ENCODE assay signal across 11 mouse cellular contexts in genomic region chr3:17788778-17789299, GRCm38 (mm10).
DNase-seq lines count a peak whose midpoint lies in the region; ATAC-seq and TF ChIP-seq lines count a peak whose summit lies in the region.
"Had no signal": no experiment of that assay in that cellular context is flagged by ENCODE, and none has a peak within 500 bp of the region (broad histone marks: within the 10 kb centered on the region; RNA-seq: fewer than 3 reads in every experiment).

No protein-coding gene starts in this region.

- peaks cover 86% of the 10 kb centered on the region for H3K27me3 ChIP-seq in forebrain, embryonic 10.5 days (ENCODE audit: poor library complexity, severe bottlenecking)
- H3K27me3 ChIP-seq in hindbrain, embryonic 13.5 days, result no peaks in the 10 kb centered on the region
- H3K27me3 ChIP-seq in midbrain, embryonic 16.5 days (ENCODE audit: control insufficient read depth, insufficient read depth, low read depth, low read length), result no peaks in the 10 kb centered on the region
- H3K27me3 ChIP-seq: CH12.LX had no signal

- no peak for ATAC-seq in hindbrain, embryonic 13.5 days (ENCODE audit: low FRiP score)
- ATAC-seq in midbrain, embryonic 16.5 days, result no peak
- no peak for ATAC-seq in megakaryocyte-erythroid progenitor cell, adult 5-6 weeks (replicated peaks; ENCODE audit: low FRiP score, low TSS enrichment, poor library complexity, severe bottlenecking)

- H3K9me3 ChIP-seq in forebrain, embryonic 10.5 days, result 0 out of 2 replicates have a peak, but pooled peaks cover 2% of the 10 kb centered on the region
- H3K9me3 ChIP-seq in hindbrain, embryonic 13.5 days, result no peaks in the 10 kb centered on the region
- no peaks in the 10 kb centered on the region for H3K9me3 ChIP-seq in midbrain, embryonic 16.5 days (replicated peaks; ENCODE audit: control insufficient read depth, low read length, poor library complexity, severe bottlenecking)
- H3K9me3 ChIP-seq: limb, embryonic 12.5 days had no signal

- TF ChIP-seq CTCF in brain, embryonic 14.5 days (IDR thresholded peaks at IDR 0.05; ENCODE audit: borderline replicate concordance, extremely low read depth, insufficient read depth, insufficient read length), result no peak
- TF ChIP-seq CTCF in lung, adult 2 months (IDR thresholded peaks at IDR 0.05; ENCODE audit: insufficient read depth, low read length), result no peak

- peak overlapping the region; percentile 70 for H3K4me3 ChIP-seq in forebrain, embryonic 10.5 days
- H3K4me3 ChIP-seq in hindbrain, embryonic 13.5 days, result peak overlapping the region; percentile 78
- H3K4me3 ChIP-seq in midbrain, embryonic 16.5 days (ENCODE audit: low read depth, low read length), result peak overlapping the region; percentile 69
- no peak overlapping the region for H3K4me3 ChIP-seq in lung, adult 2 months (replicated peaks; ENCODE audit: extremely low read depth, low read depth, low read length)
- H3K4me3 ChIP-seq: limb, embryonic 12.5 days had no signal

- peak overlapping the region; percentile 98 for H3K27ac ChIP-seq in forebrain, embryonic 10.5 days
- H3K27ac ChIP-seq in hindbrain, embryonic 13.5 days, result peak overlapping the region; percentile 100
- H3K27ac ChIP-seq in midbrain, embryonic 16.5 days (ENCODE audit: low read length), result peak overlapping the region; percentile 100
- H3K27ac ChIP-seq: limb, embryonic 12.5 days had no signal

- peak; percentile 74 for DNase-seq in brain, embryonic 14.5 days (ENCODE audit: low read depth)
- DNase-seq in forebrain, embryonic 10.5 days (ENCODE audit: extremely low spot score, low spot score), result no peak
- DNase-seq in adipocyte (ENCODE audit: low spot score), result no peak
- no peak for DNase-seq in lung, adult 2 months
- DNase-seq: gastrocnemius, postnatal 10 days; kidney, postnatal 10 days had no signal

- H3K4me2 ChIP-seq in hindbrain, embryonic 13.5 days, result peak overlapping the region; percentile 99
- peak overlapping the region; percentile 100 for H3K4me2 ChIP-seq in midbrain, embryonic 16.5 days (ENCODE audit: low read length)
- H3K4me2 ChIP-seq: limb, embryonic 12.5 days had no signal

- no peaks in the 10 kb centered on the region for H3K36me3 ChIP-seq in forebrain, embryonic 10.5 days (replicated peaks)
- no peaks in the 10 kb centered on the region for H3K36me3 ChIP-seq in hindbrain, embryonic 13.5 days
- H3K36me3 ChIP-seq in midbrain, embryonic 16.5 days (ENCODE audit: control insufficient read depth, insufficient read depth, low read length), result no peaks in the 10 kb centered on the region
- H3K36me3 ChIP-seq: limb, embryonic 12.5 days had no signal

- H3K4me1 ChIP-seq in forebrain, embryonic 10.5 days, result peaks cover 63% of the 10 kb centered on the region
- peaks cover 37% of the 10 kb centered on the region for H3K4me1 ChIP-seq in hindbrain, embryonic 13.5 days (replicated peaks)
- H3K4me1 ChIP-seq in midbrain, embryonic 16.5 days (ENCODE audit: control insufficient read depth, insufficient read depth, low read length), result peaks cover 12% of the 10 kb centered on the region; the same call in 1 of the 2 replicates
- no peaks in the 10 kb centered on the region for H3K4me1 ChIP-seq in lung, adult 2 months (ENCODE audit: control insufficient read depth, insufficient read depth, low read length)

- TF ChIP-seq POLR2A in brain, embryonic 14.5 days (IDR thresholded peaks at IDR 0.05; ENCODE audit: borderline replicate concordance, extremely low read depth, insufficient read depth, insufficient read length, poor library complexity, severe bottlenecking), result no peak
- TF ChIP-seq POLR2A in lung, adult 2 months (IDR thresholded peaks at IDR 0.05; ENCODE audit: borderline replicate concordance, extremely low read depth, low read depth, low read length), result no peak

- H3K9ac ChIP-seq in hindbrain, embryonic 13.5 days, result peak overlapping the region; percentile 100
- H3K9ac ChIP-seq in midbrain, embryonic 16.5 days (ENCODE audit: low read depth, low read length), result peak overlapping the region; percentile 100
- H3K9ac ChIP-seq: limb, embryonic 12.5 days had no signal

- 20% methylated on average over 3 of the region's 3 CpGs for WGBS in forebrain, embryonic 10.5 days
- 12% methylated on average over 3 of the region's 3 CpGs for WGBS in hindbrain, embryonic 13.5 days
- 18% methylated on average over 3 of the region's 3 CpGs for WGBS in midbrain, embryonic 16.5 days
- WGBS in lung, adult 2 months, result 28% methylated on average over 3 of the region's 3 CpGs
